Mouse (Mus musculus) heart, adult 2 months (tissue): Measurements from ENCODE around the gene Gm49711.

Experiments used
- CTCF ChIP-seq: fragments of 200-600 bp; IDR thresholded peaks from 2 replicates; pipeline ENCODE4 v1.8.1; 2022; ENCODE audit warnings: antibody characterized with exemption, mild to moderate bottlenecking, moderate library complexity
- EP300 ChIP-seq: fragments of 200-500 bp; IDR thresholded peaks from 2 replicates; pipeline ENCODE4 v1.6.1; 2011; ENCODE audit warnings: low read depth, low read length, control low read depth; ENCODE audit not compliant: insufficient read depth

DNA sequence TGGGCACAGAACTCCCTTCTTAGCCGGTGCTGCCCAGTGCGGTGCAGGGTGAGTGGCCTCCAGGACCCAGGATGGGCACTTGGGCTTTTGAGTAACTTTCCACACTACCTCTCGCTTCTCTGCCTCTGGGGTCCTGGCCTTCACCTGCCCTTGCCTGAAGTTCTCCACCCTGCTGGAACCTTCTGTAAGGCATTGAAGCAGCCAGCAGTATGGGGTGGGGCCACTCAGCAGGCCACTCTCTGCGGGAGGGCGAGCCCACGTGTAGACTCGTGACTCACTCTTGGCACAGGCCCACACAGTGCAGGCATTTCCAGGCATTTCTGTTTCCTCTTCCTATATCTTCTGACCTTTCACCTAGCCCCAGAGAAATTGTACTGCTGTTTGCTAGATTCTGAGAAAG lies 18.7 kb upstream of the Gm49711 start:
- TF ChIP-seq CTCF (no peak), EP300 (no peak)
